Mouse (Mus musculus) mature B cell (primary cell): ENCODE data around the gene Mmp14.

Experiments used
- in situ Hi-C: fragments of 300-500 bp; cut with MboI; formaldehyde crosslinking; loops from 2 replicates; pipeline ENCODE4 v1.14.3; 2019

Mmp14 gene

DNA sequence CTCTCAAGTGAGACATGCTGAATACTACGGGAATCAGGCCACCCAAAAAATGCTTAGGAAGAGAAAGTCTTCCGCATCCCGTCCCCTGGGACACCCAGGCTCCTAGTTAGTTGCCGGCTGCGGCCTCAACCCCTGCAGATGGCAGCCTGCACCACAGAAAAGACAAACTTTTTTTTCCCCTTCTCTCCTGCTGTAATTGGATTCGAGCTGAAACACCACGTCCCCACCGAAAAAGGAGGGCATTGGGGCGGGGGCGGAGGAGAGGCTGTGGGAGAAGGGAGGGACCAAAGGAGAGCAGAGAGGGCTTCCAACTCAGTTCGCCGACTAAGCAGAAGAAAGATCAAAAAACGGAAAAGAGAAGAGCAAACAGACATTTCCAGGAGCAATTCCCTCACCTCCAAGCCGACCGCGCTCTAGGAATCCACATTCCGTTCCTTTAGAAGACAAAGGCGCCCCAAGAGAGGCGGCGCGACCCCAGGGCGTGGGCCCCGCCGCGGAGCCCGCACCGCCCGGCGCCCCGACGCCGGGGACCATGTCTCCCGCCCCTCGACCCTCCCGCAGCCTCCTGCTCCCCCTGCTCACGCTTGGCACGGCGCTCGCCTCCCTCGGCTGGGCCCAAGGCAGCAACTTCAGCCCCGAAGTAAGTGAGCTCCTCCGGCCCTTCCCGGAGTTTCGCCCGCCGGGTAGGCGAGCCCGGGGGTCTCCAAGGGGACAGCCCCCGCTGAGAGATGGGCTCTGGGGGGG is at the start of gene Mmp14:
Gene Mmp14, plus strand, starts transcription at position 279 of the 744 bp plus-strand sequence.
- in situ Hi-C loops = loop anchor here (25.0 kb wide), 1 partner anchor 194 kb away; no protein-coding TSS in a partner anchor

DNA sequence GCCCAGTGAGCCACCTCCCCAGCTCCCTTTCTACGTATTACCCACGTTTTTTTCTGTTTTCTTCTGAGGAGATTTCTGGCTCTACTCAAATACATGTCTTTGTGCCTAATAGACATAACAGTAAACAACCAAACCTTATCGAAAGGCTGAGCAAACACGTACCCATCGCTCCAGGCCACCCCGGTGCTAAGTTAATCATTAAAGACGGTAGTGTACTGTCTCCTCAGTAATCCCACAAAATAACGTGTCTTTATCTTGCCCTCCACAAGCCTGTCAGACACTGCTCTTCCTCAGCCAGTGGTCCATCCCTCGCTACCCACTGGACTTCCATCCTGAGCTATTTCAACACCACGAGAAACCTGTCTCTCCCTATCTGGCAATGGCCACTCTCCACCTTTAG is 49.6 kb upstream of the Mmp14 start:
- in situ Hi-C loops = no loop called here

GRCm38 (mm10) chr14:54382641-54383040 is 48.8 kb upstream of the Mmp14 start:
- in situ Hi-C loops = no loop called here

DNA sequence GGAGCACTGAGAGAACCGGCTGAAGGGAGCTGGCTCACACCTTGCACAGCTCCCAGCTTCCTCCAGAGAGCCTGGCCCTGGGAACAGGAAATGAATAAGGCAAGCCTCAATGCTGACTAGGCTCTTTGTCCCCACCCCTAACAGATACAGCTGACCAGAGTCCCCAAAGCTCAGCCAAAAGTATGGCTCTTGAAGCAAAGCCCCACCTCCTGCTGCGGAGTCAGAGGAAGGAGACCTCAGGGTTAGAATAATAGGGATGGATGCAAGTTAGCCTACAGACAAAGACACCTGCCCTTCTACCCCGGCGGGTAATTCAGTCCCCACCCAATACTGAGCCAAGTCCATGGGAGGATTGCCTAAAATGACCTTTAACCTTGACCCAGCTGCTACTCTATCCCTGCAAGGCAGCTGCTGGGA is 48.0 kb upstream of the Mmp14 start:
- in situ Hi-C loops = no loop called here

DNA sequence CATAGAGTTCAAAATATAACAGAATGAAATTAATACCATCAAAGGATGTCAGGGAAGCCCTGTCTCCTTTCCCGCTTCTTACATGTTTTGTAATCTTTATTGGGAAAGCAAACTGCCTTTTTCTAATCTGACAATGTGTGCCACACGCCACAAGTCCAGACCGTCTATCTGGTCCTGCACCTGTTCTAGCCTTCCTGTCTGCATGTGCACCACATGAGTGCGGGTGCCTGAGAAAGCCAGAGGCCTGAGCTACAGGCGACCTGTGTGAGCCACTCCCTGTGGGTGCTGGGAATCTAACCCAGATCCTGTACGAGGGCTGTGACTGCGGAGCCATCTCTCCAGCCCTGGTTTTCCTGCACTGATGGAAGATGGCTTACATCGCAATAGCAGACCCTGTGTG is 47.0 kb upstream of the Mmp14 start:
- in situ Hi-C loops = no loop called here

DNA sequence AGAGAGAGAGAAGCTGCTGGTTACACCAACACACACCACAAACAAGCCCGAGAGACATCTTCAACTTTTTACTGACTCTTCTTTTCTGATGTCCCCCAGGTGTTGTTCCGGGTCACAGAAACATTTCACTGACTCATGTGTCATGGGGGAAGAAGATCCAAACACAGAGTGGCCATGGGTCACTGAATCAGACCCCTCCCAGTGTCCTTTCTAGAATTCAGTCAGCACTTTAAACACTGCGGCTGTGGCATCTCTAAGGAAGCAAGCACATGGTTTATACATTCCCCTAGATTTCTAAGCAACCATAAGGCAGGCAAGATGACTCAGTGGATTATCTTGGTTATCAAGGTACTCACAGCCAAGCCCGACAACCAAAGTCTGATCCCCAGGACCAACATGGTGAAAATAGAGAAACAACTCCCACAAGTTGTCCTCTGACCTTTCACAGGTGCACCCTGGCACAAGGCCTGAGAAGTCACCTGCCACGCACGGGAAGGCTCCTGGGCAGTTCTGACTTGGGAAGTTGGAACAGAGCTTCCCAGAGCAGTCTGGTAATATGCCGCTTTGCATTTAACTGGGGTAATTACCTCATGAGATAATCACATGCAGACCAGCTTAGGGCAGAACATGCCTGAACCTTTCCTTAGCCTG is 45.3 kb upstream of the Mmp14 start:
- in situ Hi-C loops = no loop called here

DNA sequence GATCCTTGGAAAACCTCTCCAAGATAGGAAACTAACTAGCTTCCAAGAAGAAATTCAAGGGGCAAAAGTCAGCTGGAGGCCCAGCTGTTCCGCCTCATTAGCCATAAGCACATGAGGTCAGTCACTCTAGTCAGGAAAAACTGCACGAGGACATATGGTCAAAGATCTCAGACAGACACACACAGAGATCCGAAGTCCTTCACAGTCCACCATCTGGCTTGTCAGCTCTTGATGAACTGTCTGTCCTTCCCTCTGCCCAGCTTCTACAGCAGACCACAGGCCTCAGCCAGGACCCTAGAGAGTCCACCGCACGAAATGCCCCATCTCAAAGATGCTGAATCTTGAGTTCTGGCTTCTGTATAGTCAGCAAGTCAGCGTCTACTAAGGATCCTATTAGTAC is 43.9 kb upstream of the Mmp14 start:
- in situ Hi-C loops = no loop called here

- in situ Hi-C loops = no loop called here
Measured at GRCm38 (mm10) chr14:54390843-54391242, 40.6 kb upstream of the Mmp14 start.

GRCm38 (mm10) chr14:54393794-54394193 is 37.6 kb upstream of the Mmp14 start:
- in situ Hi-C loops = no loop called here

DNA sequence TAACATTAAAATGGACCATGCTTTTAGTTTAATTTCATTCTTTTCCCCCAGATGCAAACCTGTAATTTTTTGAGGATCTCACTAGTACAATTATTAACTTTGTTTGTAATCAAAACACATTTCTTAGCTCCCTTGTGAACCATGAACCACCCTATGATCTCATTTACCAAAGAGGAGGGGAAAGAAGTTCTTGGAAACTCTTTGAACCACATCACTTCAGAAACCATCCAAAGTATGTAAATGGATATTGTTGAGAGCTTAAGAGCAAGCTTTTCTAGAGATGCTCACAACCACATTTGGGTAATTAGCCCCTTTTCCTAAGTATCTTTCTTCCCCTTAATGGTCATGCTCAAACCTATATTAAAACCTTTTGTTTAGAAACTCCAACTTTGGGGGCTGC is 37.1 kb upstream of the Mmp14 start:
- in situ Hi-C loops = no loop called here

DNA sequence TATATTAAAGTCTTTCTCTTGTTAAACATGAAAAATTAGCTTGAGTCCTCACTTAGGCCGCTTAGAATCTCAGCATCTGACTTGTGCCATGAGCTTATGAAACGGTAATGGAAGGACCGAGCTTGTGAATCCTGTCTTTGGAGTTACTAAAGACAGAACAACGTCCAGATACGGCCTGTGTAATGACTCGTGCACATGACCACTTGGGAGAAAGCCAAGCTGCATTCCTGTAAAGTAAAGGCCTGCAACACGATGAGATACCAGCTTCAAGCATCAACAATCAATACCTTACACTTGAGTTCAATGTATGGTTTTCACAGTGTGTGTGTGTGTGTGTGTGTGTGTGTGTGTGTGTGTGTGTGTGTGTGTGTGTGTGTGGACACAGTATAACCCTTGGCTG is 34.7 kb upstream of the Mmp14 start:
- in situ Hi-C loops = no loop called here

DNA sequence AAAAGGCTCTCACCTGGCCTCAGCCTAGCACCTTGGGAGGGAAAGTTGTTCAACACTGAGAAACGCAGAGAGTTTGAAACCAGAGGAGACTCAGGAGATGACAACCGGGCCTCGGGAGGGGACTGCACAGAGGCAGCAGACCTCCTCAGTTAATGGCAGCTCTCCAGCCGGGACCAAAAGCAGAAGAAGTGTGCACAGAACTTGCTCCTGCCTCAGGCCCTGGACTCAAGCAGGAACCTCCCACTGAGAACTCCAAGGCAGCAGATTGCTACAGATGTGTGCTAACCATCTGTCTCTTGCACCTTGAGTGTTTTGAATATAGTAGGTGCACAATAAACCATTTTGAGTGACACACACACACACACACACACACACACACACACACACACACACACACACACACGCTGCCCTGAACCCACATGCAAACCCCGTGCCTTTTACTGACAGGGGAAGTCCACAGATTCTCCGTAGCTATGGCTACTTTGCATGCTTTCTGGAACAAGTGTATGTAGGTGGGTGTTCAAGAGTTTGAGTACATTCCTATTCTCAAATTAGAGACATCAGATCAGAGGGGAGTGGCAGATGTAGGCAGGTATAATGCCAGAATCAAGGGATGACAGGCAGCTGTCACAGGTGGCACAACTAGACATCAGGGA is 33.4 kb upstream of the Mmp14 start:
- in situ Hi-C loops = no loop called here

GRCm38 (mm10) chr14:54398528-54398916 is 32.9 kb upstream of the Mmp14 start:
- in situ Hi-C loops = no loop called here

DNA sequence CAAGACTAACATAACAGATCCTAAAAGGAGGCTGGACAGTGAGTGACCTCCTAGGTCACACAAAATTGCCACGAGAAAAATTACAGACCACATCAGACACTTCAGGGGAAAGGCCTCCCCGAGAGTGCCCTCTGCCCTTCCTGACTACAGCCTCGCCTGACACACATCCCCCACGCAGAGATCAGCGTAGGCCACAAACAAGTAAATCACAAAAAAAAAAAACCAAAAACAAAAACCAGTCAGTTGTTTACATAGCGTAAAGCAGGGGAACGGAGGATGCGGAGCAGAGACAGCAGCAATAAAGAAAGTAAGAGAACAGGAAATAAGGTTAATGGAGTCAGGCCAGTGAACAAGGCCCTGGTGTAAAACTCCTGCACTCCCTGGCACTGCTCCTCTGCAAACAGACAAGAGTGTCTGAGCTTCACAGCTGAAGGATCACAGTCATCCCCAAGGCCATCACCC is 32.5 kb upstream of the Mmp14 start:
- in situ Hi-C loops = no loop called here

- in situ Hi-C loops = no loop called here
Measured at GRCm38 (mm10) chr14:54401723-54402122, 29.7 kb upstream of the Mmp14 start.

GRCm38 (mm10) chr14:54408336-54409056 is 22.9 kb upstream of the Mmp14 start:
- in situ Hi-C loops = no loop called here

DNA sequence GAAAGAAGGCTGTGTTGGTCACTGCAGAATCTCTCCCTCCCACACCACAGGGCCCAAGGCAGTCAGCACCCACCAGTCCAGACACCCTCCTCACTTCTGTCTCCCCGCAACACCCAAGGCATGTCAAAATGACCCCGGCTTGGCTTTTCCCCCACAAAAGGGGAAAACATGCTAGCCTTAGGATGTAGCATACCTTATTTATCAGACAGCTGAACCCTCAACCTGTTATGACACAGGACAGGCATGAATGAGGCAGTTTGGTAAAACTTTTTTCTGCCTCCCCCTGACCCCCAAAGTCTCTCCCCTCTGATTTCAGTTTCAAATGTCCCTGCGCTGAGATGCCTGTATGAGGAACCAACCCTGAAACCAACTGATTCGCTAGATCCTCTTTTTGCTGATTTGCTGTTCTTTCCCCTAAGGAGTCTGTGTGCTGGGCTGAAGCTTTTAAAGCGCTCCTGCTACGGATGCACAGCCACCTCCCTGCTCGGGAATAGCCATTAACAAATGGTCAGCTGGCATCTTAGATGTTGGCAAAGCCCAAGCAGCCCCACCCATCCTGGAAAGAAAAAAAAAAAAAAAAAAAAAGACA is 22.3 kb upstream of the Mmp14 start:
- in situ Hi-C loops = no loop called here

DNA sequence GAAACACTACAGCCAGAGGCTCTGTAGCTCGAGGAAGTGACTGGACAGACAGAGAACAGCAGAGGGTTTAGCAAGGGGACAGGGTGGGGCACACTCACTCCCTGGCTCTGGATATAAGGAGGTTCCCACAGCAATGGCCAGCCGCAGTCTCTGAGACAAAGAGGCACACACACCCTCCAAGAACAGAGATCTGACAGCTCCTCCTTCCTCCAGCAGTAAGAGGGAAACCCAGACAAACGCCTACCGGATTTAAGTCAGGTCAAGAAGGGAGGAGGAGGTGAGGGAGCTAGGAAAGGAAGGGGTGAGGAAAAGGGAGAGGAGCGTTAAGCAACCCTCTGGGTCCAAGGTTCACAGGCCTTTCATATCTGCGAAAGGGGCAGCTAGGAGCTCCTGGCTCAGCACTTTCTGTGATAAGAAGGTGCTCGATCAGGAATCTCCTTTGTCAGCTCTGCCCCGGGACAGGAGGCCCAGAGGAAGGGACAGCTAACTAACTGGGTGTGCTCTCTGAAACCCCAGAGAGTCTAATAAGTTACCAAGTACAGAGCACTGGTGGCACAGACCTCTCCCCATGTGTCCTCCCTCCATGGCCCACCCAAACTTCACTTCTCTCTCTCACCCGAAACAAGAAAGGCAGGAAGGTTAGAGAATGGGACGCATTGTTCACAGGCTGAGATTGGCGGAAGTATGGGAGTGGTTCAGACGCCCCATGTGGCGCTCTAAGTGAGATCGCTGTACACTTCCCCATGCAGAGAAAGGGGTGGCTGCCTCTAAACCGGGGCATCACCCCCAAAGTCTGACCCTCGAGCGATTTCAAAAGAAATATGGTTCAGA is 21.2 kb upstream of the Mmp14 start:
- in situ Hi-C loops = no loop called here

- in situ Hi-C loops = no loop called here
Measured at GRCm38 (mm10) chr14:54412000-54412576, 19.3 kb upstream of the Mmp14 start.

DNA sequence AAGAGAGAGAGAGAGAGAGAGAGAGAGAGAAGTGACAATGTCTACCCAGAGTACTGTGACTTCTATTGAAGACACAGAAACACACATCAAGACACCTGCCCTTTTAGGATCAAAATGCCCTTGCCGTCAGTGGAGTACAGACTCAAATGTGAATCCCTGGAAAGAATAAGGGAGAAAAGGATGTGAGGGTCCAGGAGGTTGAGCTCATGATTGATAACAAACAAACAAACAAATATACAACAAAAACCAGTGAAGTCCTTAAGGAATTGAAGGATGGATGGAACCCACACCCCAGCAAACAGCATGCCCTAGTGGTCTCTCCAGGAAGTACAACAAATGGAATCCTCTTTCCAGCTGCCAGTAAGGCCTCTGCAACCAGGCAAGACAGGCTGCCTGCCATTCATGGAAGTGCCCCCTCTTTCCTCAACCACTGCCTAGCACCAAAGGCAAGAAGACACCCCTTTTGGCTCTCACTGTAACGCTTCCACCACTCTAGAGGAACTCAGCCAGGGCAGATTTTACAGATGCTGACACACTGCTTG is 18.7 kb upstream of the Mmp14 start:
- in situ Hi-C loops = no loop called here
